Mouse (Mus musculus): ENCODE data around the gene Wnt9a. TPM values are rescaled to one million over a fixed set of nuclear protein-coding genes. Genes with fewer than 3 reads are reported as not detected.

Wnt9a gene
- total RNA-seq, 2 experiments from 2014 or later, result 2.7 to 2.9 TPM

Small RNA genes lying within 50 kb of the gene (microRNA-seq; reads per million reads assigned to microRNA genes)
- gene Gm24756, result 0 reads per million in 2 experiments

Other genes with a start within 250 kb of the Wnt9a start
- 1 to 10 TPM; 2.9 TPM for gene Obscn, start 170.5 kb upstream of the Wnt9a start, total RNA-seq (2021)
- gene Iba57, start 143.2 kb upstream of the Wnt9a start, total RNA-seq (2021), result 10 to 100 TPM; 11.0 to 12.0 TPM
- gene Gjc2, start 123.7 kb upstream of the Wnt9a start, total RNA-seq (2021), result 1 to 10 TPM; 1.8 to 2.8 TPM
- 100 to 1,000 TPM; 123 to 125 TPM for gene Guk1, start 114.7 kb upstream of the Wnt9a start, total RNA-seq (2021)
- gene Mrpl55, start 104.4 kb upstream of the Wnt9a start, total RNA-seq (2021), result 10 to 100 TPM; 39.6 to 40.9 TPM
- 10 to 100 TPM; 24.7 to 25.5 TPM for gene 2310033P09Rik, start 98.6 kb upstream of the Wnt9a start, total RNA-seq (2021)
- gene Arf1, start 78.7 kb upstream of the Wnt9a start, total RNA-seq (2021), result 100 to 1,000 TPM; 445 to 470 TPM
- not detected for gene Wnt3a, start 16.2 kb upstream of the Wnt9a start, total RNA-seq (2021)
- not detected for gene Prss38, start 68.7 kb downstream of the Wnt9a start, total RNA-seq (2021)
- 10 to 100 TPM; 30.3 to 30.6 TPM for gene Jmjd4, start 143.1 kb downstream of the Wnt9a start, total RNA-seq (2021)
- 100 to 1,000 TPM; 307 to 329 TPM for gene Snap47, start 144.3 kb downstream of the Wnt9a start, total RNA-seq (2021)
- 1 to 10 TPM; 4.2 to 5.0 TPM for gene Zfp867, start 165.5 kb downstream of the Wnt9a start, total RNA-seq (2021)
- 10 to 100 TPM; 13.1 to 15.1 TPM for gene Zkscan17, start 219.8 kb downstream of the Wnt9a start, total RNA-seq (2021)
- gene Nlrp3, start 234.6 kb downstream of the Wnt9a start, total RNA-seq (2021), result 1 to 10 TPM; 1.0 TPM

Measured in layer of hippocampus, postnatal 10 days (tissue).